Mouse (Mus musculus): ENCODE measurements around the gene Ccdc47.

The Ccdc47 gene

GRCm38 (mm10) chr11:106159921-106160840 is 56.0 kb downstream of the Ccdc47 start:
- peak; percentile 93 for DNase-seq

- DNase-seq = peak; percentile 92
These were observed 56.8 kb downstream of the Ccdc47 start for GRCm38 (mm10) chr11:106159216-106159920.

- no peak for DNase-seq
These were observed 57.3 kb downstream of the Ccdc47 start for GRCm38 (mm10) chr11:106158930-106159215.

- peak; percentile 77 for DNase-seq
These were observed 57.8 kb downstream of the Ccdc47 start for GRCm38 (mm10) chr11:106158081-106158929.

GRCm38 (mm10) chr11:106157154-106157553 is 59.0 kb downstream of the Ccdc47 start:
- DNase-seq = no peak

GRCm38 (mm10) chr11:106156257-106156656 is 59.9 kb downstream of the Ccdc47 start:
- no peak for DNase-seq

GRCm38 (mm10) chr11:106155761-106156160 is 60.4 kb downstream of the Ccdc47 start:
- no peak for DNase-seq

- DNase-seq = no peak
These were observed 61.4 kb downstream of the Ccdc47 start for GRCm38 (mm10) chr11:106154770-106155169.

GRCm38 (mm10) chr11:106154091-106154490 is 62.1 kb downstream of the Ccdc47 start:
- no peak for DNase-seq

- DNase-seq = no peak
These were observed 64.0 kb downstream of the Ccdc47 start for GRCm38 (mm10) chr11:106152132-106152531.

- no peak for DNase-seq
These were observed 64.9 kb downstream of the Ccdc47 start for GRCm38 (mm10) chr11:106151219-106151618.
